Mouse (Mus musculus) embryo, embryonic 11.5 days (tissue): ENCODE data around the gene Spint2.
A peak's percentile ranks its signal among the peaks of the same experiment; 100 is the strongest.

Experiments
- DNase-seq: peaks from one replicate; pipeline ENCODE4 v3.0.0-alpha.2; 2012; ENCODE audit warnings: low read depth, low spot score

The Spint2 gene

GRCm38 (mm10) chr7:29281201-29282073 is at the start of gene Spint2:
TSS of gene Spint2 (minus strand) at chr7:29281912.
- DNase-seq: no peak

- no peak for DNase-seq
Observed at GRCm38 (mm10) chr7:29328984-29329383, 47.3 kb upstream of the Spint2 start.

GRCm38 (mm10) chr7:29327087-29327486 is 45.4 kb upstream of the Spint2 start:
- DNase-seq: no peak

GRCm38 (mm10) chr7:29319337-29320307 is 37.9 kb upstream of the Spint2 start:
- DNase-seq: no peak

- no peak for DNase-seq
Observed at GRCm38 (mm10) chr7:29318115-29318911, 36.6 kb upstream of the Spint2 start.

- DNase-seq: peak; percentile 82
Observed at GRCm38 (mm10) chr7:29317558-29317957, 35.8 kb upstream of the Spint2 start.

- no peak for DNase-seq
Observed at GRCm38 (mm10) chr7:29316976-29317375, 35.3 kb upstream of the Spint2 start.

- DNase-seq: no peak
Observed at GRCm38 (mm10) chr7:29316137-29316734, 34.5 kb upstream of the Spint2 start.

- no peak for DNase-seq
Observed at GRCm38 (mm10) chr7:29314844-29315628, 33.3 kb upstream of the Spint2 start.

- DNase-seq: no peak
Observed at GRCm38 (mm10) chr7:29313572-29314261, 32.0 kb upstream of the Spint2 start.

GRCm38 (mm10) chr7:29313051-29313450 is 31.3 kb upstream of the Spint2 start:
- no peak for DNase-seq

GRCm38 (mm10) chr7:29309749-29310148 is 28.0 kb upstream of the Spint2 start:
- no peak for DNase-seq

GRCm38 (mm10) chr7:29309221-29309721 is 27.6 kb upstream of the Spint2 start:
- DNase-seq: no peak

GRCm38 (mm10) chr7:29307350-29308104 is 25.8 kb upstream of the Spint2 start:
- peak; percentile 85 for DNase-seq

GRCm38 (mm10) chr7:29306619-29307018 is 24.9 kb upstream of the Spint2 start:
- DNase-seq: no peak

GRCm38 (mm10) chr7:29306108-29306507 is 24.4 kb upstream of the Spint2 start:
- no peak for DNase-seq

- DNase-seq: no peak
Observed at GRCm38 (mm10) chr7:29305263-29305988, 23.7 kb upstream of the Spint2 start.
